Mouse (Mus musculus) cortical plate, adult 2 months (tissue): ENCODE results near the gene Ints1.

Source experiments
- CTCF ChIP-seq: fragments of 200-500 bp; IDR thresholded peaks from 2 replicates; pipeline ENCODE4 v1.5.1; 2011; ENCODE audit warnings: mild to moderate bottlenecking, control low read depth, low read length; ENCODE audit not compliant: insufficient read depth; ENCODE audit errors: extremely low read depth
- POLR2A ChIP-seq: fragments of 200-500 bp; IDR thresholded peaks from 2 replicates; pipeline ENCODE4 v1.6.1; 2011; ENCODE audit warnings: mild to moderate bottlenecking, low read length, control low read depth; ENCODE audit not compliant: insufficient read depth; ENCODE audit errors: extremely low read depth

DNA sequence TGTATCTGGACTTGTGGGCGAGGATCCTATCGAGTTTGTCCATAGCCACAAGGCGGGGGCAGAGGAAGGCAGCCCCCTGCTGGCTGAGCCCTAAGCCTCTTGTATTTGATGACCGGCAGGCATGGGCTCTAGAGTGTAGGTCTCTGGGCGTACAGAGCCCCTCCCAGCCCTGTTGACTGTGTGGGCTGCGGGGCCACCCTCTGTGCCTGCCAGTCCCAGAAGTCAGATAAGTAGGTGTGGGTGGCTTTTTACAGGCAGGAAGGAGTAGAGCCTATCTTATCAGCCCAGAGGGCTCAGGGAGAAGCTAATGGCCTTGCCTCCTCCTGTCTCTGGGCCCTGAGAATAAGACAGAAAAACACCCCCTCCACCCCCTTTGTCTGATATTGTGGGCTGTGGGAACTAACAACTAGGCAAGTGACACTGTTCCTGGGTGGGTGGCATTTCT lies 28.7 kb upstream of the Ints1 start:
- TF ChIP-seq CTCF: no peak
- TF ChIP-seq POLR2A: no peak
